Mouse (Mus musculus) lung, adult 2 months (tissue): ENCODE results near the gene Cpne5.

ENCODE experiments used
- CTCF ChIP-seq: fragments of 200-500 bp; IDR thresholded peaks from 2 replicates; pipeline ENCODE4 v1.5.1; 2011; ENCODE audit warnings: mild to moderate bottlenecking, low read length, control low read depth; ENCODE audit not compliant: insufficient read depth
- POLR2A ChIP-seq: fragments of 200-500 bp; IDR thresholded peaks from 2 replicates; pipeline ENCODE4 v1.6.1; 2011; ENCODE audit warnings: low read depth, mild to moderate bottlenecking, control low read depth, low read length, borderline replicate concordance; ENCODE audit errors: extremely low read depth

- TF ChIP-seq POLR2A (no peak), CTCF (no peak)
Measured at GRCm38 (mm10) chr17:29253236-29253635, 15.3 kb upstream of the Cpne5 start.
